Mouse (Mus musculus) pancreas, adult 10 weeks (tissue): ENCODE results near the gene Myo1b. TPM values are rescaled to one million over a fixed set of nuclear protein-coding genes. Genes with fewer than 3 reads are reported as not detected.

Source experiments
- polyA plus RNA-seq: library from polyadenylated mRNA; stranded (reverse); fragments of 350-450 nt; fragmentation: Illumina TruSeq; extraction: RNeasy Lipid Tissue Mini Kit (QIAGEN cat#74804); gene quantifications from one replicate; pipeline ENCODE4 v1.2.3, GENCODE M21; 2015; ENCODE audit warnings: low read depth, low replicate concordance; ENCODE audit not compliant: insufficient read depth

Gene Myo1b
- polyA plus RNA-seq, result 11.0 TPM

GRCm38 (mm10) chr1:51915576-51916156 lies at the start of gene Myo1b:
Gene Myo1b, minus strand, starts transcription at chr1:51916071.

Other genes starting within 250 kb of the Myo1b start
- gene Stat4, start 71.1 kb upstream of the Myo1b start, polyA plus RNA-seq, result 0.66 TPM
- gene Stat1, start 203.4 kb upstream of the Myo1b start, polyA plus RNA-seq, result 7.3 TPM